Mouse (Mus musculus) layer of hippocampus, adult 2 months (tissue): ENCODE data around the gene Ubap1l. TPM values are rescaled to one million over a fixed set of nuclear protein-coding genes. Genes with fewer than 3 reads are reported as not detected.

Experiments used
- DNase-seq, 2 experiments: peaks; one replicate each; pipeline ENCODE4 v3.0.0; 2022; ENCODE audit warnings: low spot score in 2 of 2
- H3K27ac ChIP-seq: fragments of 200-600 bp; 2 replicates; pipeline ENCODE4 v1.8.1; 2022
- H3K4me3 ChIP-seq: fragments of 200-600 bp; 2 replicates; pipeline ENCODE4 v1.8.1; 2022; ENCODE audit warnings: mild to moderate bottlenecking
- CTCF ChIP-seq: fragments of 200-600 bp; conservative IDR thresholded peaks from 2 replicates; pipeline ENCODE4 v1.8.1; 2022; ENCODE audit warnings: antibody characterized with exemption, mild to moderate bottlenecking, moderate library complexity
- total RNA-seq, 2 experiments: library from RNA; stranded (reverse); gene quantifications; 2 replicates each; pipeline ENCODE4 v1.2.3; 2021

The Ubap1l gene
- total RNA-seq, 2 experiments from 2014 or later = 2.5 to 6.2 TPM

GRCm38 (mm10) chr9:65382751-65383097, 21.9 kb downstream of the Ubap1l start:
- DNase-seq = no peak
- Histone ChIP-seq H3K4me3 (no peak overlapping the region), H3K27ac (no peak overlapping the region)
- TF ChIP-seq CTCF = no peak

DNA sequence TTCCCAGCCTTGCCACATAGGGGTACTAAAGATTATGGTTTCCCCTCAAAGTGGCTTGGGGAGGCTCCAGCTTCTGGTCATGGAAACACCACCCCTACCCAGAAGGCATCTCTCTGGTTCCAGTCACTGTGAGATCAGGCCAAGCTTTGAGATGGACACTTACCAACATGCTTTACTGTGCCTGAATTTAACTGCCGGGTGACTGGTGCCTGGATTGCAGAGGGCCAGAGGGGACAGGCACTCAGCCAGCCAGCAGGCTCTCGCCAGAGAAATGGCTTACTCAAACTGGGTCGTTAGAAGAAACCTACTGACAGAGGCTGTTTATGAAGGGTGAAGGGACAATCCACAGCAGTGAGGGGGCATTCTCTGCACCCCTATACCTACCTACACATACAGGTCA, 23.4 kb downstream of the Ubap1l start:
- DNase-seq = no peak
- no peak overlapping the region for H3K4me3 ChIP-seq
- no peak overlapping the region for H3K27ac ChIP-seq
- no peak for TF ChIP-seq CTCF

DNA sequence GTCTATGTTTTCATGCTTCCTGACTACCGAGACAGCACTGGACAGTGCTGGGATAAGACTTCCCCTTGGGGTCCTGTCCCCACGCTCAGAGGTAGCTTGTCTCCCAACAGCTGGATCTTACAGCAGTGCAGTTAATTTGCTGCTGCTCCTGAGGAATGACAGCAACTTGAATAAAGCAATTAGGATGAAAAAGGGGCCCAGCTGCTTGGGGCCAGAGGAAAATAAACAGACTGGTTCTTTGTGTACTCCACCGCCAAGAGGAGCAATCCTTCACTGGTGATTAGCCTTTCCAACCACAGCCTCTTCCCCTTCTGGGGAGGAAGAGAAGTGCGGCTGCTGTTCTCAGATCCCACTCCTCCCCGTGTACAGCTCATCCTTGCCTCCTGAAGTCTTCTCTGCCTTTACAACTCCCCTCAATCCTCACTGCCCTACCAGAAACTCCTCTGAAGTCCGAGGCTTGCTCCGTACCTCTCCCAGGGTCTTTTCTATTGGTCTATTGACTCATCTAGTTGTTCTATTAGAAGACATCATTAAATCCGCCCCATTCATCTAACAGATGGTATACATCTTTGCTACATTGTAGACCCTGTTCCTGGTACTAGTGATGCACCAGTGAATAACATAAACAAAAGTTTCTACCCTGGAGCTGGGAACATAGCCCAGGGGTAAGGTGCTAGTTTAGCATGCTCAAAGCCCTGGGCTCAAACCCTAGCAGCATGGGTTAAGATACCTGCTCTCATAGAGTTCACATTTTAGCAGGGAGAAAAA, 25.7 kb downstream of the Ubap1l start:
- TF ChIP-seq CTCF = peak; percentile 47
- no peak overlapping the region for H3K4me3 ChIP-seq
- DNase-seq = no peak
- H3K27ac ChIP-seq = no peak overlapping the region

DNA sequence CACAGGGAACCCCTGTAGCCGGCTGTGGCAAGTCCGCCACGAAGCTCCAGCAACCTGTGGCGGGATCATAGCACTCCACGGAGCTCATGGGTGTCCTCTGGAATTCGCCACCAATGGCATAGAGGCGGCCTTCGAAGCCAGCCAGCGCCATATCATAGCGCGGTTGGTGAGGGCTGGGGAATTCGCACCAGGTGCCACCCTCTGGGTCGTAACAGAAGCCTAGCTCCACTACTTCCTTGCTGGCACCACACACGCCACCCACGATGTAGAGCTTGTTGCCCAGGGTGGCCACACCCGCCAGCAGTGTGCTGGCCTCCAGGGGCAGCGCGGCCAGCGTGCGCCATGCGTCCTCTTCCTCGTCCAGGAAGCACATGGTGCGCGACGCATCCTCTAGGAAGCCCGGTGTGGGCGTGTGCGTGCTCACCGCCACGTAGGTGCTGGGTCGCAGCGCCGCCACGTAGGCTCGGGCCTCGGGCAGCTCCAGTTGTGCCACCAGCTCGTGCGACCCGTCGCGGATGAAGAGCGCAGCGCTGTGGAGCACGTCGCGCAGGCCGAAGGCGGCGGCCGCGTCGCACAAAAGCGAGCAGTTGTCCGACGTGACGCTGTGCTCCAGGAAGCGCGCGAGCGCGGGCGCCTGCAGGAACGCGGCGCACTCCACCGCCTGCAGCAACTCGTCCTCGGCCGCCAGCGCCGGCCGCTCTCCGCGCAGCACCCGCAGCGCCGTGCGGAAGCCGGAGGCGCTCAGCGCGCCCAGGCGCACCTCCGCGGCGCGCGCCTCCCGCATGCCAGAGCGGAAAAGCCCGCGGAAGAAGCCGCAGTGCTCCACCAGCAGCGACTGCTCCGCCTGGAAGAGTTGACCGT, 30.1 kb downstream of the Ubap1l start:
- no peak for DNase-seq
- no peak for TF ChIP-seq CTCF
- Histone ChIP-seq H3K4me3 (peak overlapping the region; percentile 30), H3K27ac (no peak overlapping the region)

- no peak for DNase-seq
- Histone ChIP-seq H3K27ac (no peak within 1 kb of the TSS), H3K4me3 (peak within 1 kb of the TSS; percentile 30)
- TF ChIP-seq CTCF = no peak
Observed at GRCm38 (mm10) chr9:65391613-65391964, 30.7 kb downstream of the Ubap1l start, which contains the start of gene Kbtbd13. TSS of gene Kbtbd13 (minus strand) at chr9:65391652.

DNA sequence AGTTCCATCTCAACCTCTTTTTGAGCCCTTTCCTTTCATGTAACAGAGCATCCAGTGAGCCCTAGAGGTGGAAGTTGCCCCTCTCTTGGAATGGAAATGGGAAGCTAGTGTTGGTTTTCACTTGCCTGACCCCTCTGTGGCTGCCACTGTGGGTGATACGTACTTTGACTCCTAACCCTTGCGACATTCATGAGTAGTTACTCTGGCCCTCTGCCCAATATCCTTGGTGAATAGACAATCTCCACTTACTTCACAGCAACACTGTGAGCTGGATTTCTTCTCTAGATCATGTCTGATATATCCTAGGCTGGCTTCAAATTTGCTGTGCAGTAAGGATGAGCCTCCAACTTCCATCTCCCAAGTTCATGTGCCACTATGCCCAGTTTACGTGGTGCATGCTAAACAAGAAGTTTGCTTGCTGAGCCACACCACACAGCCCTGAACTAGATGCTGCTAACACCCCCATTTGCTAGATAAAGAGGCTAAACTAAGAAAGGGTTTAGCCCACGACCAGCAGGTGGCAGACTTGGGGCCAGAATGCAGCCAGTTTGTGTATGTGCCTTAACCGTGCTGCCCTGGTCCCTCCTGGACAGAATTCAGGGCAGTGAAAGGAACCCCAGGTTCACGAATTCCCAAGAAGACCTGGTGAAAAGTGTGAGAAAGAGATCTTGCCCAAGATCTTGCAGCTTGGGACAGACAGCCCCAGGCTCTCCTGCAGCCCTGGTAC, 32.0 kb downstream of the Ubap1l start:
- TF ChIP-seq CTCF = peak; percentile 86
- peak; percentile 37 to 68 for DNase-seq
- no peak overlapping the region for H3K4me3 ChIP-seq
- H3K27ac ChIP-seq = no peak overlapping the region

GRCm38 (mm10) chr9:65393606-65394005, 32.8 kb downstream of the Ubap1l start:
- Histone ChIP-seq H3K4me3 (no peak overlapping the region), H3K27ac (no peak overlapping the region)
- no peak for TF ChIP-seq CTCF
- DNase-seq = no peak

DNA sequence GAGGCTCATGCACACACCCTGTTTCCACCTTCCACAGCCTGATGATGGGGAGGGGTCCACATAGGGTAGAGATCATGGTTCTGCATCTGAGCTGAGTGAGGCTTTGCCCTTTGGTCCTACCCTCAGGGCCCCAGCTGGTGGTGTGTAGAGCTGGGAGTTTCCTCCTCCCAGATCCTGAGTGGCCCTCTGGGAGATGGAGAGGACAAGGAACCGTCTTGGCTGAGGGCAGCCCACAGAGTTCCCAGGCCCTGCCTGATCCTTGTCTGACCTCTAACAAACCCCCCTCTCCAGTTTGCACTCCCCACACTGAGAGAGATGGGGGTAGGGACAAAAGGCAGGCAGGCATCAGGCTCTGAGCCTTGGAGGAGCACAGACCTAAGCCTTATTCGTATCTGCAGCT, 33.5 kb downstream of the Ubap1l start:
- no peak overlapping the region for H3K27ac ChIP-seq
- no peak for TF ChIP-seq CTCF
- DNase-seq = no peak
- H3K4me3 ChIP-seq = no peak overlapping the region

DNA sequence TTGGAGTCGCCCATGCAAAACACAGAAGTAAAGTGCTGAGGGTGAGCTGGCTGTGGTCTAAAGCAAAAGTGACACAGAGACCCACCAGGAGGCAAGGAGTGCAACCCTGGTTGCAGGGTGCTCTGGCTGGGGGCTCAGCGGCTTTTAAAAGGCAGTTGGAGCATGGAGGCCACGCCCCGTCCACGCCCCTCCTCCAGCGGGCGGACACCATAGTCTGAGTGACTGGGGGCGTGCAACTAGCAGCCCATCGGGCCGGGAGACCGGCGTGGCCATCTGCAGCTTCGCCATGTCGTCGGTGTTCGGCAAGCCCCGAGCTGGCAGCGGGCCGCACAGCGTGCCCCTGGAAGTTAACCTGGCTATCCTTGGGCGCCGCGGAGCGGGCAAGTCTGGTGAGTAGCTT, 37.4 kb downstream of the Ubap1l start, which contains the start of gene Rasl12:
Rasl12 (plus strand) TSS at position 228 of the 400 bp plus-strand sequence.
- H3K4me3 ChIP-seq = peak within 1 kb of the TSS; percentile 64
- DNase-seq = peak in 1 of 2 experiments; percentile 20
- peak within 1 kb of the TSS; percentile 62; the same call in 1 of the 2 replicates for H3K27ac ChIP-seq
- no peak for TF ChIP-seq CTCF

- DNase-seq = no peak
- TF ChIP-seq CTCF = no peak
- Histone ChIP-seq H3K27ac (no peak overlapping the region), H3K4me3 (no peak overlapping the region)
Observed at GRCm38 (mm10) chr9:65399934-65400333, 39.1 kb downstream of the Ubap1l start.

- TF ChIP-seq CTCF = peak; percentile 31
- peak; percentile 63 to 65 for DNase-seq
- Histone ChIP-seq H3K4me3 (peak overlapping the region; percentile 10; the same call in 1 of the 2 replicates), H3K27ac (peak overlapping the region; percentile 69; the same call in 1 of the 2 replicates)
Observed at GRCm38 (mm10) chr9:65404331-65405183, 43.7 kb downstream of the Ubap1l start.

- Histone ChIP-seq H3K27ac (no peak overlapping the region), H3K4me3 (no peak overlapping the region)
- TF ChIP-seq CTCF = no peak
- no peak for DNase-seq
Observed at GRCm38 (mm10) chr9:65405184-65405449, 44.3 kb downstream of the Ubap1l start.
